Mouse (Mus musculus): ENCODE measurements around the gene Hist2h4. TPM values are rescaled to one million over a fixed set of nuclear protein-coding genes. Genes with fewer than 3 reads are reported as not detected.

The Hist2h4 gene
- 1.9 and 2.1 TPM in 2 replicates for polyA plus RNA-seq (2012; rRNA removed)

GRCm38 (mm10) chr3:96262979-96263550, at the start of gene Hist2h4:
Hist2h4 (minus strand) TSS chr3:96263311.

GRCm38 (mm10) chr3:96293787-96294186, 30.7 kb upstream of the Hist2h4 start, which contains the start of gene Fcgr1:
Fcgr1 (minus strand) TSS chr3:96293969.

GRCm38 (mm10) chr3:96269511-96270474, 6.7 kb upstream of the Hist2h4 start, which contains the start of gene Hist2h2bb:
Hist2h2bb (plus strand) TSS chr3:96269752.

GRCm38 (mm10) chr3:96268051-96268775, 5.1 kb upstream of the Hist2h4 start, which contains the start of gene Hist2h3b:
Hist2h3b (plus strand) TSS chr3:96268654.

GRCm38 (mm10) chr3:96246427-96246856, 16.7 kb downstream of the Hist2h4 start, which contains the start of gene Hist2h3c1:
Hist2h3c1 (plus strand) TSS chr3:96246685.

DNA sequence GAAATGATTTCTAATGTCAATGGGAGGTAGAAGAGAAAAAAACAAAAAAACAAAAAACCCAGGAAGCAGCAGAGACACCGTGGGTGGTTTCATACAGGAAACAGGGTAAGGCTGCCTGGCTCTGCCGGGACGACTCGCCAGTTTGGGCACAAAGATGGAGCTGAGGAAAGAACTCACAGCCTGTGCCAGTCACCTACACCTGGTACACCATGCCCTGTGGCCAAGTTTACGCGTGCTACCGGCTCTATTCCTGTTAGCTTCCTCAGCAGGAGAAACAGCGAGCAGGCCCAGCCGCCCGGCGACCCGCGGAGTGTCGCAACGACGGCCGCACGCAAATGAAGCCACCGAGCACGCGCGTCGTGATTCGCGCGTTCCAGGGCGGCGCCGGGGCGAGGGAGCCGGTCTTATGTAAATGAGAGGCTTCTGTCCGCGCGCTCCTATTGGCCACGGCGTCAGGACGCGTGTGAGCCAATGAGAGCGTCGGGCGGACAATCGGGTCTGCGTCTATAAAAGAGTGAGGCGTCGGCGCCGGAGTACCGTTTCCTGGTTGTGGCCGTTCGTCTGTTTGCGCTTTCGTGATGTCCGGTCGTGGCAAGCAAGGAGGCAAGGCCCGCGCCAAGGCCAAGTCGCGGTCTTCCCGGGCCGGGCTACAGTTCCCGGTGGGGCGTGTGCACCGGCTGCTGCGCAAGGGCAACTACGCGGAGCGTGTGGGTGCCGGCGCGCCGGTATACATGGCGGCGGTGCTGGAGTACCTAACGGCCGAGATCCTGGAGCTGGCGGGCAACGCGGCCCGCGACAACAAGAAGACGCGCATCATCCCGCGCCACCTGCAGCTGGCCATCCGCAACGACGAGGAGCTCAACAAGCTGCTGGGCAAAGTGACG, 17.9 kb downstream of the Hist2h4 start, which contains the start of gene Hist2h2aa1:
Hist2h2aa1 (plus strand) TSS at position 495 of the 884 bp plus-strand sequence.

DNA sequence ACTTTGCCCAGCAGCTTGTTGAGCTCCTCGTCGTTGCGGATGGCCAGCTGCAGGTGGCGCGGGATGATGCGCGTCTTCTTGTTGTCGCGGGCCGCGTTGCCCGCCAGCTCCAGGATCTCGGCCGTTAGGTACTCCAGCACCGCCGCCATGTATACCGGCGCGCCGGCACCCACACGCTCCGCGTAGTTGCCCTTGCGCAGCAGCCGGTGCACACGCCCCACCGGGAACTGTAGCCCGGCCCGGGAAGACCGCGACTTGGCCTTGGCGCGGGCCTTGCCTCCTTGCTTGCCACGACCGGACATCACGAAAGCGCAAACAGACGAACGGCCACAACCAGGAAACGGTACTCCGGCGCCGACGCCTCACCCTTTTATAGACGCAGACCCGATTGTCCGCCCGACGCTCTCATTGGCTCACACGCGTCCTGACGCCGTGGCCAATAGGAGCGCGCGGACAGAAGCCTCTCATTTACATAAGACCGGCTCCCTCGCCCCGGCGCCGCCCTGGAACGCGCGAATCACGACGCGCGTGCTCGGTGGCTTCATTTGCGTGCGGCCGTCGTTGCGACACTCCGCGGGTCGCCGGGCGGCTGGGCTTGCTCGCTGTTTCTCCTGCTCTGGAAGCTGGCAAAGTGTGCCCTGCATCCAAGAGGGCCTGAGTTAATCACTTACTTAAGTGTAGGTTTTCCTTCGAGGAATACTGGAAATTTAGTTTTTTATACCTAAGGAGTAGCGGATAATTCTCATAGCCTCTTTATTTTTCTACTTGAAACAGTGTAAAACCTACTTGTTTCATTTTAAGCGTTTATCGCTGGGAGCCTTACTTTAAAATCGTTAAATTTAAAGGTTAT, 22.9 kb downstream of the Hist2h4 start, which contains the start of gene Hist2h2aa2:
Hist2h2aa2 (minus strand) TSS at position 328 of the 850 bp plus-strand sequence.

GRCm38 (mm10) chr3:96238954-96239793, 23.9 kb downstream of the Hist2h4 start, which contains the start of gene Hist2h3c2:
Hist2h3c2 (minus strand) TSS chr3:96239127.

DNA sequence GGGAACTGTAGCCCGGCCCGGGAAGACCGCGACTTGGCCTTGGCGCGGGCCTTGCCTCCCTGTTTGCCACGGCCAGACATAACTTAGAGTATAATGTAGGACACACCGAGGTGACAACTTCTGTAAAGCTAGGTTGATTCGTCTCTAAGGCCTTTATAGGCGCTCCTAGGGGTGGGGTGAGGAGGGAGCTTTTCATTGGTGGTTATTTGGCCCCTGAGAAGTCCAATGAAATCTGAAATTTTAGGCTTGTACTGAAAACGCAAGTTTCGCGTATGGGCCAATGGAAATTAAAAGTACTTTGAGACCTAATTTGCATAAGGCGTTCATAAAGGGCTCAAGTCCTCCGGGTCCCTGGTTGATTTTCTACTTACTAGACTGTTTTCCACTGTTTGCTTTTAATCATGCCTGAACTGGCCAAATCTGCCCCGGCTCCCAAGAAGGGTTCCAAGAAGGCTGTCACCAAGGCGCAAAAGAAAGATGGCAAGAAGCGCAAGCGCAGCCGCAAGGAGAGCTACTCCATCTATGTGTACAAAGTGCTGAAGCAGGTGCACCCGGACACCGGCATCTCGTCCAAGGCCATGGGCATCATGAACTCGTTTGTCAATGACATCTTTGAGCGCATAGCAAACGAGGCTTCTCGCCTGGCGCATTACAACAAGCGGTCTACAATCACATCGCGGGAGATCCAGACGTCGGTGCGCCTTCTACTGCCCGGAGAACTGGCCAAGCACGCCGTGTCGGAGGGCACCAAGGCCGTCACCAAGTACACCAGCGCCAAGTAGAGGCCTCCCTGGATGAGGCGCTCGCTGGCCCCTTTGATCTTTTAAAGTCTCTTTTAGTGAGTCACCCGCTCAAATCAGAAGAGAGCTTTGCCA, 42.1 kb downstream of the Hist2h4 start, which contains the start of the genes Hist2h2ac and Hist2h2be:
Hist2h2ac (minus strand) TSS at position 116 of the 875 bp plus-strand sequence.
Hist2h2be (plus strand) TSS at position 355 of the 875 bp plus-strand sequence.

DNA sequence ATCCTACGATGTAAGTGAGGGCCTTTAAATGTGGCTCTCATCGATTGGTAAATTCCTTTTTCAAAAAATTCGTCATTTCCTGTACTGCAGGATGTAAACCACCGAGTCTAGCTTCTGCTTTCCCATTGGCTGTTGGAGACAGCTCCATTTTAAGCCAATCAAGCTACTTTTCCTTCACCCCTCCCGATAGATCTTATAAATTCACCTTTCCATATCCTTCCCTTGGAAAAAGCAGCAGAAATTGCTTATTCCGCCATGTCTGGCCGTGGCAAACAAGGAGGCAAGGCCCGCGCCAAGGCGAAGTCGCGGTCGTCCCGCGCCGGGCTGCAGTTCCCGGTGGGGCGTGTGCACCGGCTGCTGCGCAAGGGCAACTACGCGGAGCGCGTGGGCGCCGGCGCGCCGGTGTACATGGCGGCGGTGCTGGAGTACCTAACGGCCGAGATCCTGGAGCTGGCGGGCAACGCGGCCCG, 43.4 kb downstream of the Hist2h4 start, which contains the start of the genes Bola1 and Hist2h2ab:
Bola1 (minus strand) TSS at position 49 of the 470 bp plus-strand sequence.
Hist2h2ab (plus strand) TSS at position 205 of the 470 bp plus-strand sequence.

Other genes with a start within 250 kb of the Hist2h4 start
- 1.4 and 1.6 TPM in 2 replicates for gene Vps45, start 204.8 kb downstream of the Hist2h4 start, polyA plus RNA-seq (2012; rRNA removed)
- 6.0 and 7.2 TPM in 2 replicates for gene Otud7b, start 158.8 kb downstream of the Hist2h4 start, polyA plus RNA-seq (2012; rRNA removed)
- 4.0 and 4.3 TPM in 2 replicates for gene Mtmr11, start 101.3 kb downstream of the Hist2h4 start, polyA plus RNA-seq (2012; rRNA removed)
- 55.2 and 66.1 TPM in 2 replicates for gene Sf3b4, start 91.0 kb downstream of the Hist2h4 start, polyA plus RNA-seq (2012; rRNA removed)
- 0.65 and 0.73 TPM in 2 replicates for gene Sv2a, start 82.2 kb downstream of the Hist2h4 start, polyA plus RNA-seq (2012; rRNA removed)
- 30.5 and 48.9 TPM in 2 replicates for gene Bola1, start 43.6 kb downstream of the Hist2h4 start, polyA plus RNA-seq (2012; rRNA removed)
- gene Hist2h2ab, start 43.4 kb downstream of the Hist2h4 start, polyA plus RNA-seq (2012; rRNA removed): 3.7 TPM in 1 of 2 replicates, not detected in the other
- gene Hist2h2ac, start 42.4 kb downstream of the Hist2h4 start, polyA plus RNA-seq (2012; rRNA removed): 3.6 and 7.2 TPM in 2 replicates
- 0.98 and 1.5 TPM in 2 replicates for gene Hist2h2be, start 42.2 kb downstream of the Hist2h4 start, polyA plus RNA-seq (2012; rRNA removed)
- gene Hist2h3c2, start 24.2 kb downstream of the Hist2h4 start, polyA plus RNA-seq (2012; rRNA removed): 39.6 and 62.7 TPM in 2 replicates
- 125 and 141 TPM in 2 replicates for gene Hist2h2aa2, start 23.0 kb downstream of the Hist2h4 start, polyA plus RNA-seq (2012; rRNA removed)
- gene Hist2h2aa1, start 17.8 kb downstream of the Hist2h4 start, polyA plus RNA-seq (2012; rRNA removed): 236 and 409 TPM in 2 replicates
- not detected in 2 replicates for gene Hist2h3c1, start 16.6 kb downstream of the Hist2h4 start, polyA plus RNA-seq (2012; rRNA removed)
- 34.2 and 45.6 TPM in 2 replicates for gene Hist2h3b, start 5.3 kb upstream of the Hist2h4 start, polyA plus RNA-seq (2012; rRNA removed)
- 0.85 and 1.3 TPM in 2 replicates for gene Hist2h2bb, start 6.4 kb upstream of the Hist2h4 start, polyA plus RNA-seq (2012; rRNA removed)
- 0.29 and 0.46 TPM in 2 replicates for gene Fcgr1, start 30.7 kb upstream of the Hist2h4 start, polyA plus RNA-seq (2012; rRNA removed)
- gene BC107364, start 189.0 kb upstream of the Hist2h4 start, polyA plus RNA-seq (2012; rRNA removed): 0.11 and 0.22 TPM in 2 replicates

All from stomach, adult 2 months (tissue).